Mouse (Mus musculus): ENCODE results near the gene Aagab. TPM values are rescaled to one million over a fixed set of nuclear protein-coding genes. Genes with fewer than 3 reads are reported as not detected.

The Aagab gene
- polyA plus RNA-seq, 1 experiment, result 29.9 TPM

GRCm38 (mm10) chr9:63644011-63644410 lies 41.6 kb downstream of the Aagab start:
- no peak for DNase-seq (ENCODE audit: extremely low spot score in 1 of 2, low spot score in 1 of 2)

- DNase-seq (ENCODE audit: extremely low spot score in 1 of 2, low spot score in 1 of 2), result no peak
Observed at GRCm38 (mm10) chr9:63645084-63645483, 42.6 kb downstream of the Aagab start.

GRCm38 (mm10) chr9:63647581-63648519 lies 45.4 kb downstream of the Aagab start:
- DNase-seq (ENCODE audit: extremely low spot score in 1 of 2, low spot score in 1 of 2), result no peak

GRCm38 (mm10) chr9:63648520-63648918 lies 46.1 kb downstream of the Aagab start:
- no peak for DNase-seq (ENCODE audit: extremely low spot score in 1 of 2, low spot score in 1 of 2)

- DNase-seq (ENCODE audit: extremely low spot score in 1 of 2, low spot score in 1 of 2), result no peak
Observed at GRCm38 (mm10) chr9:63649841-63650545, 47.5 kb downstream of the Aagab start.

- no peak for DNase-seq (ENCODE audit: extremely low spot score in 1 of 2, low spot score in 1 of 2)
Observed at GRCm38 (mm10) chr9:63650905-63651304, 48.4 kb downstream of the Aagab start.

- no peak for DNase-seq (ENCODE audit: extremely low spot score in 1 of 2, low spot score in 1 of 2)
Observed at GRCm38 (mm10) chr9:63651594-63651993, 49.1 kb downstream of the Aagab start.

GRCm38 (mm10) chr9:63653666-63654065 lies 51.2 kb downstream of the Aagab start:
- no peak for DNase-seq (ENCODE audit: extremely low spot score in 1 of 2, low spot score in 1 of 2)

GRCm38 (mm10) chr9:63654575-63654974 lies 52.1 kb downstream of the Aagab start:
- no peak for DNase-seq (ENCODE audit: extremely low spot score in 1 of 2, low spot score in 1 of 2)

- no peak for DNase-seq (ENCODE audit: extremely low spot score in 1 of 2, low spot score in 1 of 2)
Observed at GRCm38 (mm10) chr9:63655092-63655491, 52.6 kb downstream of the Aagab start.

GRCm38 (mm10) chr9:63657167-63657566 lies 54.7 kb downstream of the Aagab start:
- DNase-seq (ENCODE audit: extremely low spot score in 1 of 2, low spot score in 1 of 2), result no peak

GRCm38 (mm10) chr9:63658436-63658835 lies 56.0 kb downstream of the Aagab start:
- no peak for DNase-seq (ENCODE audit: extremely low spot score in 1 of 2, low spot score in 1 of 2)

GRCm38 (mm10) chr9:63658970-63659371 lies 56.5 kb downstream of the Aagab start:
- no peak for DNase-seq (ENCODE audit: extremely low spot score in 1 of 2, low spot score in 1 of 2)

GRCm38 (mm10) chr9:63660061-63660460 lies 57.6 kb downstream of the Aagab start:
- DNase-seq (ENCODE audit: extremely low spot score in 1 of 2, low spot score in 1 of 2), result no peak

GRCm38 (mm10) chr9:63660691-63661090 lies 58.2 kb downstream of the Aagab start:
- no peak for DNase-seq (ENCODE audit: extremely low spot score in 1 of 2, low spot score in 1 of 2)

- no peak for DNase-seq (ENCODE audit: extremely low spot score in 1 of 2, low spot score in 1 of 2)
Observed at GRCm38 (mm10) chr9:63662759-63663158, 60.3 kb downstream of the Aagab start.

- no peak for DNase-seq (ENCODE audit: extremely low spot score in 1 of 2, low spot score in 1 of 2)
Observed at GRCm38 (mm10) chr9:63663222-63663621, 60.8 kb downstream of the Aagab start.

- no peak for DNase-seq (ENCODE audit: extremely low spot score in 1 of 2, low spot score in 1 of 2)
Observed at GRCm38 (mm10) chr9:63664300-63664745, 61.9 kb downstream of the Aagab start.

- no peak for DNase-seq (ENCODE audit: extremely low spot score in 1 of 2, low spot score in 1 of 2)
Observed at GRCm38 (mm10) chr9:63664792-63665646, 62.6 kb downstream of the Aagab start.

- no peak for DNase-seq (ENCODE audit: extremely low spot score in 1 of 2, low spot score in 1 of 2)
Observed at GRCm38 (mm10) chr9:63666612-63667372, 64.3 kb downstream of the Aagab start.

All from frontal cortex, adult 2 months (tissue).